Mouse (Mus musculus): ENCODE measurements around the gene Gemin2. TPM values are rescaled to one million over a fixed set of nuclear protein-coding genes. Genes with fewer than 3 reads are reported as not detected.
A peak's percentile ranks its signal among the peaks of the same experiment; 100 is the strongest.
"Not testable (repeated sequence)": the region's sequence is repeated elsewhere in the genome, so short reads cannot be mapped to it uniquely, and the experiment has no call there.

Gemin2 gene
- 10 to 100 TPM in 1 of 2 experiments, 1 to 10 TPM in 1; 9.2 to 10.9 TPM for total RNA-seq (2021)
- long read RNA-seq, experiment 1, partial matches to known transcripts, result 0 of 4 reads
- long read RNA-seq, experiment 1, other reads (novel, unspliced or antisense), result 3 of 4 reads
- long read RNA-seq, experiment 2, partial matches to known transcripts, result 0 of 9 reads
- long read RNA-seq, experiment 2, other reads (novel, unspliced or antisense), result 6 of 9 reads

- DNase-seq (ENCODE audit: low spot score in 2 of 2), result peak; percentile 88 to 90
- TF ChIP-seq CTCF (conservative IDR thresholded peaks at IDR 0.05), result peak; percentile 45
- Histone ChIP-seq H3K27ac (peak within 1 kb of the TSS; percentile 85), H3K4me3 (peak within 1 kb of the TSS; percentile 80)
Measured at GRCm38 (mm10) chr12:59013234-59013633, at the start of gene Gemin2. Gemin2 (plus strand) TSS chr12:59013393.

GRCm38 (mm10) chr12:58964583-58964982 lies 48.6 kb upstream of the Gemin2 start:
- TF ChIP-seq CTCF (conservative IDR thresholded peaks at IDR 0.05), result peak; percentile 88
- DNase-seq (ENCODE audit: low spot score in 2 of 2), result peak in 1 of 2 experiments; percentile 36
- no peak overlapping the region for H3K4me3 ChIP-seq
- no peak overlapping the region for H3K27ac ChIP-seq

GRCm38 (mm10) chr12:58976966-58977365 lies 36.2 kb upstream of the Gemin2 start:
- Histone ChIP-seq H3K4me3 (no peak overlapping the region), H3K27ac (no peak overlapping the region)
- no peak for DNase-seq (ENCODE audit: low spot score in 2 of 2)
- peak; percentile 61 for TF ChIP-seq CTCF (conservative IDR thresholded peaks at IDR 0.05)

- H3K4me3 ChIP-seq; DNase-seq (ENCODE audit: low spot score in 2 of 2); H3K27ac ChIP-seq: not testable (repeated sequence)
Measured at GRCm38 (mm10) chr12:58981178-58981661, 32.0 kb upstream of the Gemin2 start.

- TF ChIP-seq CTCF (conservative IDR thresholded peaks at IDR 0.05), result no peak
- Histone ChIP-seq H3K27ac (no peak overlapping the region), H3K4me3 (no peak overlapping the region)
- DNase-seq (ENCODE audit: low spot score in 2 of 2), result no peak
Measured at GRCm38 (mm10) chr12:58985766-58986165, 27.4 kb upstream of the Gemin2 start.

GRCm38 (mm10) chr12:59010482-59010881 lies 2.7 kb upstream of the Gemin2 start:
- no peak for DNase-seq (ENCODE audit: low spot score in 2 of 2)
- H3K27ac ChIP-seq, result peak overlapping the region; percentile 1; the same call in 1 of the 2 replicates
- peak; percentile 56 for TF ChIP-seq CTCF (conservative IDR thresholded peaks at IDR 0.05)
- peak overlapping the region; percentile 80; the same call in 1 of the 2 replicates for H3K4me3 ChIP-seq

GRCm38 (mm10) chr12:59011275-59011843 lies 1.8 kb upstream of the Gemin2 start:
- no peak for TF ChIP-seq CTCF (conservative IDR thresholded peaks at IDR 0.05)
- peak overlapping the region; percentile 95 for H3K27ac ChIP-seq
- peak overlapping the region; percentile 80 for H3K4me3 ChIP-seq
- DNase-seq (ENCODE audit: low spot score in 2 of 2), result no peak

GRCm38 (mm10) chr12:59011844-59012709 lies 1.1 kb upstream of the Gemin2 start, which contains the start of gene Sec23a:
Sec23a (minus strand) TSS chr12:59012017.
- peak; percentile 97 to 98 for DNase-seq (ENCODE audit: low spot score in 2 of 2)
- TF ChIP-seq CTCF (conservative IDR thresholded peaks at IDR 0.05), result no peak
- peak within 1 kb of the TSS; percentile 80 for H3K4me3 ChIP-seq
- H3K27ac ChIP-seq, result peak within 1 kb of the TSS; percentile 95

GRCm38 (mm10) chr12:59012710-59013091 lies 492 bp upstream of the Gemin2 start:
- Histone ChIP-seq H3K4me3 (peak overlapping the region; percentile 80), H3K27ac (peak overlapping the region; percentile 85)
- no peak for TF ChIP-seq CTCF (conservative IDR thresholded peaks at IDR 0.05)
- no peak for DNase-seq (ENCODE audit: low spot score in 2 of 2)

GRCm38 (mm10) chr12:59017970-59018369 lies 4.8 kb downstream of the Gemin2 start:
- H3K4me3 ChIP-seq, result no peak overlapping the region
- no peak for DNase-seq (ENCODE audit: low spot score in 2 of 2)
- no peak overlapping the region for H3K27ac ChIP-seq
- no peak for TF ChIP-seq CTCF (conservative IDR thresholded peaks at IDR 0.05)

- no peak for DNase-seq (ENCODE audit: low spot score in 2 of 2)
- H3K4me3 ChIP-seq, result no peak overlapping the region
- no peak for TF ChIP-seq CTCF (conservative IDR thresholded peaks at IDR 0.05)
- no peak overlapping the region for H3K27ac ChIP-seq
Measured at GRCm38 (mm10) chr12:59019891-59020290, 6.7 kb downstream of the Gemin2 start.

GRCm38 (mm10) chr12:59021306-59021705 lies 8.1 kb downstream of the Gemin2 start:
- no peak for DNase-seq (ENCODE audit: low spot score in 2 of 2)
- TF ChIP-seq CTCF (conservative IDR thresholded peaks at IDR 0.05), result no peak

GRCm38 (mm10) chr12:59032101-59032500 lies 18.9 kb downstream of the Gemin2 start:
- peak; percentile 60 for TF ChIP-seq CTCF (conservative IDR thresholded peaks at IDR 0.05)
- no peak for DNase-seq (ENCODE audit: low spot score in 2 of 2)
- H3K4me3 ChIP-seq, result no peak overlapping the region
- no peak overlapping the region for H3K27ac ChIP-seq

More at GRCm38 (mm10) chr12:59021306-59021705, 8.1 kb downstream of the Gemin2 start:
- Histone ChIP-seq H3K4me3 (no peak overlapping the region), H3K27ac (no peak overlapping the region)

Measured in layer of hippocampus, adult 2 months (tissue).